Mouse (Mus musculus) adrenal gland, postnatal 25 days (tissue): ENCODE measurements around the gene Tnk1. TPM values are rescaled to one million over a fixed set of nuclear protein-coding genes. Genes with fewer than 3 reads are reported as not detected.

Experiments used
- DNase-seq: peaks from one replicate; pipeline ENCODE4 v3.0.0; 2021; ENCODE audit warnings: mixed read lengths
- microRNA-seq, 2 experiments: library from miRNA; unstranded; fragments of <30 nt; microRNA quantifications; one replicate each; pipeline ENCODE4 v1.2.0; 2021
- total RNA-seq: library from RNA; stranded (reverse); gene quantifications from 2 replicates; pipeline ENCODE4 v1.2.3, GENCODE M21; 2021

Gene Tnk1
- total RNA-seq, 1 experiment from 2014 or later: not detected

DNA sequence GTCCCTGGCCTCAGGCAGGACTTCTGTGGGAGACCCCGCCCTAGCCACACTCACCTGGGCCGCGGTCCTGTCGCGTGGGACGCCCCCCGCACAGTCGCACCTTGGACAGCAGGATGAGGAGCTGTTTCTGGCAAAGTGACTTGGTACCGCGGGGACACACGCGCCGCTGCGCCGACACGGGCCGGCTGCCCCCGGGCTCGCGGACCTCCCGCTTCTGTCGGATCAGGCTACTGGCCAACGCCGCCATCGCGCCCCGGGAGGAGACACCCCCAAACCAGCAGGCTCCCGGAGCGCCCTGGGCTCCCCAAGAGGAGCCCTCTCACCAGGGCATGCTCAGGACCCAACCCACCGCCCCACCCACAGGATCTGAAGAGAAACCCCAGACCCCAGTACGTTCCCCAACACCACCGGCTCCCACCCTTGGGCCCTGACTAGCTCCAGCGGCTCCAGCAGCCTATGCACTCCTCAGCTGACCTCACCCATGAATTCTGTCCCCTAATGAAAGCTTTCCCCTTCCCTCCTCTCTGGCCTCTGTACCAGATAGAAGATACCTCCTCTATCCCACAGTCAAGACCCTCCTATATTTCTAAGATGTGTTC, 57.1 kb downstream of the Tnk1 start, which contains the start of gene Fgf11:
TSS of gene Fgf11 (minus strand) at position 479 of the 599 bp plus-strand sequence.
- no peak for DNase-seq

Small RNAs within 50 kb of the gene (microRNA-seq; reads per million reads assigned to microRNA genes)
- 0 reads per million in 2 experiments for gene Mir6924

Other genes with a start within 250 kb of the Tnk1 start
- not detected in 2 replicates for gene Shbg, start 240.8 kb downstream of the Tnk1 start, total RNA-seq
- 6.7 and 16.9 TPM in 2 replicates for gene Sat2, start 236.7 kb downstream of the Tnk1 start, total RNA-seq
- gene Fxr2, start 225.7 kb downstream of the Tnk1 start, total RNA-seq: 89.7 and 101 TPM in 2 replicates
- gene Sox15, start 203.4 kb downstream of the Tnk1 start, total RNA-seq: 0.39 TPM in 1 of 2 replicates, not detected in the other
- gene Mpdu1, start 196.1 kb downstream of the Tnk1 start, total RNA-seq: 123 and 137 TPM in 2 replicates
- gene Cd68, start 192.6 kb downstream of the Tnk1 start, total RNA-seq: 14.2 and 22.6 TPM in 2 replicates
- 624 and 654 TPM in 2 replicates for gene Eif4a1, start 186.3 kb downstream of the Tnk1 start, total RNA-seq
- 91.6 and 91.8 TPM in 2 replicates for gene Senp3, start 176.6 kb downstream of the Tnk1 start, total RNA-seq
- gene Tnfsf13, start 172.9 kb downstream of the Tnk1 start, total RNA-seq: 3.8 and 4.1 TPM in 2 replicates
- 16.6 and 25.6 TPM in 2 replicates for gene Tnfsf12, start 162.9 kb downstream of the Tnk1 start, total RNA-seq
- 3.8 and 4.6 TPM in 2 replicates for gene Tnfsfm13, start 162.6 kb downstream of the Tnk1 start, total RNA-seq
- gene Polr2a, start 100.1 kb downstream of the Tnk1 start, total RNA-seq: 98.5 and 101 TPM in 2 replicates
- not detected in 2 replicates for gene Slc35g3, start 96.8 kb downstream of the Tnk1 start, total RNA-seq
- 39.5 and 65.8 TPM in 2 replicates for gene Zbtb4, start 92.8 kb downstream of the Tnk1 start, total RNA-seq
- 1.8 and 2.4 TPM in 2 replicates for gene Chrnb1, start 62.8 kb downstream of the Tnk1 start, total RNA-seq
- 3.6 and 3.9 TPM in 2 replicates for gene Fgf11, start 56.9 kb downstream of the Tnk1 start, total RNA-seq
- gene Tmem102, start 53.1 kb downstream of the Tnk1 start, total RNA-seq: not detected in 2 replicates
- gene Gm39566, start 43.4 kb downstream of the Tnk1 start, total RNA-seq: not detected in 2 replicates
- not detected in 2 replicates for gene Spem2, start 40.3 kb downstream of the Tnk1 start, total RNA-seq
- not detected in 2 replicates for gene Spem1, start 36.5 kb downstream of the Tnk1 start, total RNA-seq
- gene Nlgn2, start 20.9 kb downstream of the Tnk1 start, total RNA-seq: 18.6 and 19.7 TPM in 2 replicates
- gene Tmem256, start 20.2 kb downstream of the Tnk1 start, total RNA-seq: 149 and 152 TPM in 2 replicates
- 43.8 and 52.9 TPM in 2 replicates for gene Plscr3, start 12.4 kb downstream of the Tnk1 start, total RNA-seq
- gene Tmem95, start 19.3 kb upstream of the Tnk1 start, total RNA-seq: not detected in 2 replicates
- gene Kctd11, start 22.7 kb upstream of the Tnk1 start, total RNA-seq: 4.4 and 4.9 TPM in 2 replicates
- gene Acap1, start 36.8 kb upstream of the Tnk1 start, total RNA-seq: 0.30 TPM in 1 of 2 replicates, not detected in the other
- 1.2 and 2.6 TPM in 2 replicates for gene 2810408A11Rik, start 42.3 kb upstream of the Tnk1 start, total RNA-seq
- gene Neurl4, start 42.3 kb upstream of the Tnk1 start, total RNA-seq: 52.4 and 55.5 TPM in 2 replicates
- 62.5 and 70.2 TPM in 2 replicates for gene Gps2, start 55.2 kb upstream of the Tnk1 start, total RNA-seq
- 542 and 558 TPM in 2 replicates for gene Eif5a, start 63.2 kb upstream of the Tnk1 start, total RNA-seq
- gene Ybx2, start 77.1 kb upstream of the Tnk1 start, total RNA-seq: 14.1 and 14.8 TPM in 2 replicates
- gene Slc2a4, start 89.5 kb upstream of the Tnk1 start, total RNA-seq: 42.6 and 48.6 TPM in 2 replicates
- 0.52 TPM in 1 of 2 replicates, not detected in the other for gene Cldn7, start 106.0 kb upstream of the Tnk1 start, total RNA-seq
- gene Ctdnep1, start 122.4 kb upstream of the Tnk1 start, total RNA-seq: 123 and 141 TPM in 2 replicates
- 71.1 and 76.1 TPM in 2 replicates for gene Elp5, start 123.8 kb upstream of the Tnk1 start, total RNA-seq
- gene Gabarap, start 132.4 kb upstream of the Tnk1 start, total RNA-seq: 406 and 407 TPM in 2 replicates
- 55.7 and 64.6 TPM in 2 replicates for gene Phf23, start 137.0 kb upstream of the Tnk1 start, total RNA-seq
- 19.6 and 22.3 TPM in 2 replicates for gene Dvl2, start 141.9 kb upstream of the Tnk1 start, total RNA-seq
- gene Acadvl, start 156.7 kb upstream of the Tnk1 start, total RNA-seq: 391 and 422 TPM in 2 replicates
- gene Dlg4, start 158.2 kb upstream of the Tnk1 start, total RNA-seq: 30.7 and 31.0 TPM in 2 replicates
- 0.91 and 3.4 TPM in 2 replicates for gene Asgr1, start 195.4 kb upstream of the Tnk1 start, total RNA-seq
- gene Asgr2, start 233.9 kb upstream of the Tnk1 start, total RNA-seq: 2.9 and 4.1 TPM in 2 replicates